Mouse (Mus musculus) urinary bladder, postnatal 14 days (tissue): ENCODE measurements at regions not wholly inside any gene's neighbourhood (a gene's known extent, or its start where the extent isn't known, plus 50 kb on each side); places are given as distances from the start of the nearest gene placed in this dataset.

ENCODE experiments used
- DNase-seq: peaks from one replicate; pipeline ENCODE4 v3.0.0; 2021; ENCODE audit warnings: low spot score

DNA sequence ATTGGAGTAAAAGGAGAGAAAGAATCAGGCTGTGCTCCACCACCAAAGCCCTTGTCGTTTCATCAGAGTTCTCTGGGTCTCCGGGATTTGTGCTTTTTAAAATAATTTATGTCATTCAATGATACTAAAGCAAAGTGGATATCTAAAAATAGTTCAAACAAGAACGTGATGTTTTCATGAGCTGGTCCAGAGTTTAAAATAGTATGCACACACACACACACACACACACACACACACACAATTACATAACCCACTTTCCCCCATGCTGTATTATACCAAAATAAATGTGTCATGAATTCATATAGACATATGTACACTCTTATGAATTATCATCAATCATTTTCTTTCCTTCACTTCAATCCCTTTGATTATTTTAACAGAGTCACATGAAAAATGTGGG lies 118.5 kb upstream of the Gdnf start:
- no peak for DNase-seq

DNA sequence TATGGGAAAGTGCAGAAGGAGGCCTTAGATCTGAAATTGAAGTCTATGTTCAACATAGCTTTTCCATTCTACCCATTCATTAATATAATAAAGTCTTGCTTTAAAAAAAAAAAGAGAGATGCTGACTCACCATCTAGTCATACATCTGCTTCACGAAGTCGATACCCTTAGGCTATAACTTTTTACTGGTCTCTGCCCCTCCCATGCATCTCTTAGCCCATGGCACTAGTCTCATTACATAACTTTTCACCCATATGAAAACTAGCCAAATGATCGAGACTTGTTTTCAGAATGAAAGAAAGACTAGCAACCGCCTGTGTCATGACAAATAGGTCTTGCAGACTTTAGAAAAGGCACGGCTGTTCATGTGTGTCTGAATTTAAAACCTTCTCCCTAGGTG lies 116.6 kb upstream of the Gdnf start:
- DNase-seq, result no peak

DNA sequence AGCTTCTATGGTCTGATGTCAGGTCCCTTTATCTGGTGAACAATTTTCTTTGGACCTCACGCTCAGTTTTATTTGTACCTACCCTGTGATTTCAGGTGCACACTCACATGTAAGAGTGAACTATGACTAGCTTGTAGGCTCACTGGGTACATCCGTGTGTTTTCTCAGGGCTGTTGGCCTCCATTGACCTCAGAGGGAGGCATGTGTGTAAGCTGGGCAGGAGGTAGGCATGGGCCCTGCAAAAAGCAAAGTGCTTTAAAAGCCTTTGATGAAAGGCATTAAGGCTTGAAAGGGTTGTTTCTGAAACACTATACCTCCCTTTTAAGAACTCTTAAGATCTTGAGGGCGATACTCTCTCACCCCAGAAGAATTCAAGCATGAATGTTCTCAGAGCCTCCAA lies 112.9 kb upstream of the Gdnf start:
- no peak for DNase-seq

DNA sequence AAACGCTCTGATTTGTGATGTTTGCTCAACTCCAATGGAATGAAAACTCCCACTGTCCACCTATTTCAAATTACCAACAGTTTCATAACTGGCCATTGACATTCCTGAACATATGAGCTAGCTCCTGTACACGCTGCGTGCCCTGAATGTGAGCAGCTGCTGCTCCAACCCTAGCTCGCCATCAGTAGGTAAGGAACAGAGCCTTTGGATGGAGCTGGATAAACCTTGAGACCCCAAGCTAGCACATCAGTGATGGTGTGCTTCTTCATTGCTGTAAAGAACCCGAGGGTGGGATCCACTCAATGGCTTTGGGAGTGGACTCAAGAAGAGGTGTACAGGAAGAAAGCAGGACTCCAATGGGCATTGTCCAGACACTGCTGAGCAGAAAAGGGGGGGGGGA lies 101.8 kb upstream of the Gdnf start:
- DNase-seq, result no peak

DNA sequence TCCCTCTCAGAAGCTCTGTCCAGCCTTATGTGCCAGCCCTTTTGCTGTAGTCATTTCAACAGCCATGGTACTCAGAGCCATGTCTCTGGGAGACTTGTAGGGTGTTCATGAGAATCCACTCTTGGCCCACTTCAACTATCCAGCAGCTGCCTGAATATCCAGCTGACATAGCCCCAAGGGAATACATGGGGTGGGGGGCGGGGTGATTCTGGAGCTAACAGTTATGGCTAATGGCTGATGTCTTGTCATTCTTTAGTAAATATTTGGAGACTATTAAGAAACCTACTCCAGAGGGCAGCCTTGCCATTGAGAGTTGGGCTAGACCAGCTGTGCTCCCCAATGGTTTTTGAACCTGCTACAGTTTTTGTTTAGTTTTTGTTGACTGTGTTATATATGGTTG lies 96.0 kb upstream of the Gdnf start:
- no peak for DNase-seq

DNA sequence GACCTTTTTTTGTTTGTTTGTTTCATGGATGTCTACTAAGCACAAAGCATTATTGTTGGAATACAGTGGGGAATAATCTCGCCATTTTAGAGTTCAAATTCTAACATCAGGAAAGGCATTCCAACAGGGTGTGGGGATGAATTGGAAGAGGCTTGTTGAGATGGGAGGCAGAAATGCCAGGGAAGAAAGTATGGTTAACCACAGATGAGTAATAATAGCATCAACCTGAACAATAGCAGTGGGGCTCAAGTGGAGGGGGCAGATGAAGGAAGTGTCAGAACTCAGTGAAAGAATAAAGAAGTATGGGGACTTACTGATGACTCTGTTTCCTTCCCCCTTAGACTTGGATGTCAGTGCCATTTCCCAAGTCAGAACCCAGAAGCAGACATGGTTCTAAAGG lies 94.5 kb upstream of the Gdnf start:
- no peak for DNase-seq

DNA sequence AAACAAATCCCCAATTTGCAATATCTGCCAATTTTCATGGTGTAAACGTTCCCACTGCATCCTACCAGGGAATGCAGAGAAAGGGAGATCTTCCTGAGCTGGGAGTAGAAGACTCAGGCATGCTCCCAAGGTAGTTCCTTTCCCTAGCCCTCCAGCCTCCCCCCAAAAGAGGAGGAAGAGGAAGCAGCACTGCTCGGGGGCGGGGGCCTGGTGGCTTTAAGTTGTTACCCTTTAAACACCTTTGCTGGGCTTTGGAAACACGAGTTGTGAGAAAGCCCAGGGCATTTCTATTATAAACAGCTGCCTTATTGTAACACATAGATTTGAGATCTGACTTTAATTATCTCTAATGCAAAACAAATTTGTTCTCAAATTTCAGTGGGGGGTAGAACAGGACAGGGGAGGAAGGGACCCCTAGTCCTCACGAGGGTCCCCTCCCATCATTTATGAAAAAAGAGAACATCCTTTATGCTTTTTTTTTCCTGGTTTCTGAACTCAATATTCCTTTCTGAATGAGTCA lies 87.4 kb upstream of the Gdnf start:
- no peak for DNase-seq

DNA sequence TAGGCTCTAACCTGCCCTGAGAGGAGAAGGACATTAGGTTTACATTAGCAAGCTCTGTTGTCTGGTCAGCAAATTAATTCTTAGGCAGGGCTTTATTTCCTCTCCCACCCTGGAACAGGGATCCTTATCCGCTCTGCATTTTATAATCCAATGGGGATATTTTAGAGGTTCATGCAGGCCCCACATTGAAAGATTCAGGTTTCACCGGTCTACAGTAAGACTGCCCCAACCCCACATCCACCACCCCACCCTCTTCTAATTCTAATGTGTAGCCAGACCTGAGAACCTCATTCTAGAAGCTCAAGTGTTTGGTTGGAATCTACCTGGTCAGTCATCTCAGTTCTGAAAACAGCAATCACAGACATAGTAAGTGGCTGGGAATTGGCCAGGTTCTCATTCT lies 86.9 kb upstream of the Gdnf start:
- DNase-seq, result no peak

DNA sequence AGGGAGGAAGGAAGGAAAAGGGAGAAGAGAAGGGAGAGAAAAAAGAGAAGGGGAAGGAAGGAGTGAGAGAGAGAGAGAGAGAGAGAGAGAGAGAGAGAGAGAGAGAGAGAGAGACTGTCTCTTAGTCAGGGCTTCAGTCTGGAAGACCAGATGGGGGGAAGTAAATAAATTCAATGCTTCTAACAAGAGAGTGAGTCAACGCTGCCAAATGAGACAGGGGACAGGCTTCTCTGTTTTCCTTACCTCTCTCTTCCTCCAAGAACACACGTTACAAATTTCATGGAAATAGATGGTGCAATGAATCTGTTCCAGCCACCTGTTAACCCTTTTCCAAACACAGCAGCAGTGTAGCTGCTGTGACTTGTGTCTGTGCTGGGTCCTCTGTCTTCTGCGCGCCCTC lies 85.1 kb upstream of the Gdnf start:
- DNase-seq, result no peak

DNA sequence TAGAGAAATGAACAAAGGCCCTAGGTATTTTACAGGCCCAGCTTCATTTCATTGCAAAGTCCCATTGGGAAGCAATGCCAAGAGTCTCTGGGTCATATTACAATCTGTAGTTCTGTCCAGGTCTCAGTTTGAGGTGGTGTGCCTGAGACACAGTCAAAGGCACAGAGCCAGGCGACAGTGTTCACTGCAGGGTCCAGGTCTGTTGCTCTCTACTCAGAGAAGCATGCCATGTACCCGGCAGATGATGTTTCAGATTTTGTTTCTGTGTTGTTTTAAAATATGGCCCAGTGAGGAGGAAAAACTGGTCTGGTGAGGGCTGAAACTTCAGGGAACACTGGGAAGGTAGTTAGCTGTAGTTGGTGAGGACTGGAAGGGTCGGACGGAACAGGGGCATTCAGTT lies 63.1 kb upstream of the Gdnf start:
- DNase-seq, result no peak

DNA sequence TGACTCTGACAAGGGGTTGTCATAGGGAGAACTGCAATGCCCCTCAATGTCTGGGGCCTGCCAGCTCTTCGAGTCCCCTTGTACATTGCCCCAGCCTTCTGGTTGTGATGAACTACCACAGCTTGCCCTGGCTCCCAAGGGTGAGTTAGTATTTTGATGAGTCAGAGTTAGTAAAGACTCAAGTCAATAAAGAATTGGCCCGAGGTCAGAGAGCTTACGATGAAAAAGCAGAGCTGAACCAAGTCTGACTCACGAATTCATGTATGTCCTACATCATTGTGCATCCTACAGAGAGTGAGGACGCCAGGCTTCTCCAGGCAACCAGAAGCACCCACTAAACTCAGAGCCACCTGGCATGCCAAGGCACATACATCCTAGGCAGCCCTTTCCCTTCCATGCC lies 60.2 kb upstream of the Gdnf start:
- DNase-seq, result no peak
